Mouse (Mus musculus) gastrocnemius, adult 2 months (tissue): Measurements from ENCODE around the gene Cyb561d1. TPM values are rescaled to one million over a fixed set of nuclear protein-coding genes. Genes with fewer than 3 reads are reported as not detected.
"Not testable (repeated sequence)": the region's sequence is repeated elsewhere in the genome, so short reads cannot be mapped to it uniquely, and the experiment has no call there.

Source experiments
- DNase-seq: peaks from one replicate; pipeline ENCODE4 v3.0.0; 2022
- H3K27ac ChIP-seq: fragments of 200-600 bp; 2 replicates; pipeline ENCODE4 v1.8.1; 2022; ENCODE audit warnings: mild to moderate bottlenecking
- H3K4me3 ChIP-seq: fragments of 200-600 bp; 2 replicates; pipeline ENCODE4 v1.8.1; 2022; ENCODE audit warnings: mild to moderate bottlenecking, moderate library complexity
- CTCF ChIP-seq: fragments of 200-600 bp; IDR thresholded peaks from 2 replicates; pipeline ENCODE4 v1.8.1; 2022; ENCODE audit warnings: antibody characterized with exemption, mild to moderate bottlenecking, moderate library complexity
- intact Hi-C: fragments of 180-260 bp; cut with DNase I; formaldehyde crosslinking; loops from one replicate; pipeline ENCODE4 v1.15.1; 2025
- long read RNA-seq, 2 experiments: library from polyadenylated mRNA; stranded (forward); transcript quantifications; one replicate each; pipeline ENCODE4 v2.0.0; 2021
- total RNA-seq, 2 experiments: library from RNA; stranded (reverse); gene quantifications; 2 replicates each; pipeline ENCODE4 v1.2.3; 2021

Cyb561d1 gene
- total RNA-seq: 1 to 10 TPM; 2.8 to 3.8 TPM
- long read RNA-seq, experiment 1, full-length matches to known transcripts: 3 of 4 reads
- long read RNA-seq, experiment 1, partial matches to known transcripts: 0 of 4 reads
- long read RNA-seq, experiment 1, other reads (novel, unspliced or antisense): 1 of 4 reads
- long read RNA-seq, experiment 2, partial matches to known transcripts: 0 of 4 reads
- long read RNA-seq, experiment 2, other reads (novel, unspliced or antisense): 3 of 4 reads

- DNase-seq: peak; percentile 96
- TF ChIP-seq CTCF: peak; percentile 83
- Histone ChIP-seq H3K27ac (peak within 1 kb of the TSS; percentile 89), H3K4me3 (peak within 1 kb of the TSS; percentile 89)
- intact Hi-C loops: no loop called here
These were observed at the start of gene Cyb561d1 for GRCm38 (mm10) chr3:108200329-108201323. Gene Cyb561d1 (minus strand): TSS chr3:108201212.

DNA sequence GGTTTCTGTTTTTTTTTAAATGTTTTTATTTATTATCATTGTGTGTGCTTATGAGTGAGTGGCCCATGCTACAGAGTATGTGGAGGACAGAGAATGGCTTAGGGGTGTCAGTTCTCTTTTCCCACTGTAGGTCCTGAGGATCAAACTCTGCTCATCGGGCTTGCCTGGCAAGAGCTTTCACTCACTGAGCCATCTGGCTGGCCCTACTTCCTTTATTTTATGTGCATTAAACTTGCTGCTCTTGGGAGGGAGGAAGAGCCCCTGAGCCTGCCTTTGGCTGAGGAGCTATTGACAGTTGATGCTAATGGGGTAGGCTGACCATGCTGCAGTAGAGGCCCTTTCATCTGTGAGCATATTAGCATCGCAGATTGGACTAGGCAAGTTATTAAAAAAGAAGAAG, 45.8 kb upstream of the Cyb561d1 start:
- no peak for TF ChIP-seq CTCF
- intact Hi-C loops: no loop called here
- no peak for DNase-seq
- no peak overlapping the region for H3K4me3 ChIP-seq
- H3K27ac ChIP-seq: no peak overlapping the region

DNA sequence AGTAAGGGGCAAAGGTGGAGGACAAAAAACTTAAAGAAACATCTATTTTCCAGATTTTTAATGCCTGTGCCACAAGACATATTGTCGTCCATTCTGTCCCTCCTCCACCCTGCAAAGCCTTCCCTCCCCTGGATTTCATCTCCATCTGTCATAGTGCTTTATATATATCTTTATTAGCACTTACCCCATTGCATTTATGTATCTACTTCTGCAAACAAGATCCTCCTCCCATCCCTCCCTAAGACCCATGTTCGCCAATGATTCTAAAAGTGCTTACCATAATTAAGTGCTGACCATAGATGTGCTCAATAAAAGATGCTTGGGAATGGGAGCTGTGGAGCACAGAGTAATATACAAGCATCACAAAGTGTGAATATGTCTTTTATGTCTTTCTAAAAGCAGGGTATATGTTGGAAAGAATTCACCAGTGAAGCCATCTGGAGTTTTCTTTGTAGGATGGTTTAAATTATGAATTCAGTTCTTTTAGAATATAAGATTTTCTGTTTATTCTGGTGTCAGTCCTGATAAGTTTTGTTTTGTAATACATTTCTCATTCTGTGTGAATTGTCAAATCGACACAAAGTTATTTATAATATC, 40.3 kb upstream of the Cyb561d1 start:
- no peak for DNase-seq
- Histone ChIP-seq H3K27ac (no peak overlapping the region), H3K4me3 (no peak overlapping the region)
- TF ChIP-seq CTCF: no peak
- intact Hi-C loops: no loop called here

DNA sequence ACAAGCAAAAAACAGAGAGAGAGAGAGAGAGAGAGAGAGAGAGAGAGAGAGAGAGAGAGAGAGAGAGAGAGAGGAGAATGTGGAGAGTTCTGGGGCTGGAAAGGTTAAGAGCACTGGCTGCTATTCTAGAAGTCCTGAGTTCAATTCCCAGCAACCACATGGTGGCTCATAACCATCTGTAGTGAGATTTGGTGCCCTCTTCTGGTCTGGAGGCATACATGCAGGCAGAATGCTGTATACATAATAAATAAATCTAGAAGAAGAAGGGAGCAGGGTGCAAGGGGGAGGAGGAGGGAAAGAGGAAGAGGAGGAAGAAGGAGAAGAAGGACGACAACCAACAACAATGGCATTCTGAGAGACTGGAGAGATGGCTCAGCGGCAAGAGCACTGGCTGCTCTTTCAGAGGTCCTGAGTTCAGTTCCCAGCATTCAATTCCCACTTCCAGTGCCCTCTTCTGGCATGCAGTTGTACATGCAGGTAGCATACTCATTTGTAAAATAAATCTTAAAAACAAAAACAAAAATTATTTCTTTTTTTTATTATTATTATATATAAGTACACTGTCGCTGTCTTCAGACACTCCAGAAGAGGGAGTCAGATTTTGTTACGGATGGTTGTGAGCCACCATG, 36.6 kb upstream of the Cyb561d1 start:
- H3K27ac ChIP-seq, H3K4me3 ChIP-seq, DNase-seq, intact Hi-C loops: not testable (repeated sequence)
- TF ChIP-seq CTCF: peak; percentile 19; the same call in 1 of the 2 replicates

- intact Hi-C loops: no loop called here
- no peak for TF ChIP-seq CTCF
- Histone ChIP-seq H3K27ac (peak overlapping the region; percentile 87), H3K4me3 (peak overlapping the region; percentile 19; the same call in 1 of the 2 replicates)
- DNase-seq: no peak
These were observed 30.6 kb upstream of the Cyb561d1 start for GRCm38 (mm10) chr3:108231646-108232045.

DNA sequence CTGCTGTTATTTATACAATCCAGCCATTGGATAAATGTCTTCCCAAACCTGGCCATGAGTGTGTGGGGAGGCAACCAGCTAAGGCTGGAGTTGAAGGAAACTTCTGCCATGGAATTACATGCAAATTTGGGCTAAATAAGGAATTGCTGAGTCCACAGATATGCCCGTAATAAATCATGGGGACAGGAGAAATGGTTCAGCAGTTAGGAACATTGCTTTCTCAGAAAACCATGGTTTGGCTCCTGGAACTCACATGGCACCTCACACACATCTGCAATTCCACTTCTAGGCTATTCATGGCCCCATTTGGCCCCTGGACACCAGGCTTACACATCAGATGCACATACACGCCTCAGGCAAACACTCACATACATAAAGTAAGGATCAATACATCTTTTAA, 26.5 kb upstream of the Cyb561d1 start:
- no peak for DNase-seq

DNA sequence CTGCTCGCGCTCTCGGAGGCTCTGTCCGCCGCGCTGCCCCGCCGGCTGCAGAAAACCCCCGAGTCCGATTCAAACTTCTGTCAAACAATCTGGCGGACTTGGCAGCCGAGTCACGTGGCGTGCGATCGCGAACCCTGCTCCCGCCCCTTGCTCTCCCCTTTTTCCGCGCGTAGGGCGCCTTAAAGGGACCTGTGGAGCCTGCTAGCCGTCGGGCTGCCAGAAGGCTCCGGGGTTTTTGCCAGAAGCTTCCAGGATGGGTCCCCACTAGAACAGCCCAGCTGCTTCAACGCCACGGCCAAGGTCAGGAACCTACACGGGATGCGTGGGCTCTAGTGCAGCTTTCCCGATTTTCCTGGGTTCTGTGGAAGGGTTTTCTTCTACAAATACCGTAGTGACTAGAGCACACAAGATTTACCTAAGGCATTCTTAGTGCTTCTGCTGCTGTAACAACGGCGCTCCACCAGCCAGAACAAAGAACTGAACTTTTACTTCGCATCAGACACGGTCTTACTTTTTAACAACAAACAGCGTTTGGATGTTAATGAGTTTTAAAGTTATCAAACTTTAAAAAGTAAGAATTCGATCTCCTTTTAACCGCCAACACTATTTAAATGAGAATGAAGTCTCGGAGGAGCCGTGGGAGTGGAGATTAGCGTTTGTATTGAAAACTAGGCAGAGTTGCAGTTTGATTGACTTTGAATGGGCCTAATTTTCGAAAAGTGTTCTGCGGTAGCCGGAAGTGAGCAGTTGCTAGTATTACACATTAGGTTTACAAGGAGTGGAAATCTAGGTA, 25.7 kb upstream of the Cyb561d1 start, which contains the start of gene Sypl2:
TSS of gene Sypl2 (minus strand) at position 91 of the 793 bp plus-strand sequence.
- Histone ChIP-seq H3K27ac (peak within 1 kb of the TSS; percentile 99), H3K4me3 (peak within 1 kb of the TSS; percentile 85)
- no peak for TF ChIP-seq CTCF
- peak; percentile 93 for DNase-seq
- intact Hi-C loops: no loop called here

More for the DNA sequence above, 26.5 kb upstream of the Cyb561d1 start:
- intact Hi-C loops: no loop called here
- Histone ChIP-seq H3K27ac (peak overlapping the region; percentile 99), H3K4me3 (peak overlapping the region; percentile 85)
- TF ChIP-seq CTCF: no peak

DNA sequence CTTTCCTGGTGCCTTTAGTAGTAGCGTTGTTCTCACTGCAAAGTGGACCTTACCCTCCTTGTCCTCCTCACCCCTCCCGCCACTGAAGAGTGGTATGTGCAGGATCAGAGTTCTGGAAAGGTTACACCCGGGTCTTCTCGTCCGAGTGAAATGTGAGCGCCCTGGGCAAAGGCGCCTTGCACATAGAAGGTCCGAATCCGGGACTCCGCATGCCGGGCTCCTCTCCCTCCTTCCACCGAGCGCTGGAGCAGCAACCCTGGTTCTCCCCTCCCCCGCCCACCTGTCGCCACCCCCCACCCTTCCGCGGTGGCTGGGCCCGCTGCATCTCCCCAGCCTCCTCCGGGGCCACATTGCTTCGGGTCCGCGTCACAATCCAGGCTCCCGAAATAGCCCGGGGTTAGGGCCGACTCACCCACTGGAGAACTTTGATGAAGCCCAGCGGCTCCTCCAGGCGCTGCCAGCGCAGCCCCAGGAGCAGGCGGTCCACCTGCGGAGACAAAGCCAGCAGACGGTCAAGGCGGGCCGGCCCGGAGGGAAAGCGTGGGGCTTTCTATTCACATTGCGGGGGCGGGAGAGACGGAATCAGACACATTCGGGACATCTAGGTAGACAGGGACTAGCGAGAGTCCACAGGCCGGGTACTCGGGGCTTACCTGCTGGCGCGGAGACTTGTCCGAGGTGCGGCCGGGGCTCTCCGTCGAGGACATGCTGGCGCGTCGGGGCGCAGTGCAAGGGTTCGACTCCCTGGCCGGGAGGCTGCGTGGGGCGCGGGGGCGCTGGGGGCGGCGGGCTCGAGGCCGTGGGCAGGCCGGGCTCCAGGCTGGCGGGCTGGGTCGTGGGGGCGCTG, 24.9 kb upstream of the Cyb561d1 start:
- TF ChIP-seq CTCF: no peak
- DNase-seq: peak; percentile 92
- intact Hi-C loops: no loop called here
- H3K27ac ChIP-seq: peak overlapping the region; percentile 99
- H3K4me3 ChIP-seq: peak overlapping the region; percentile 85

- Histone ChIP-seq H3K27ac (peak overlapping the region; percentile 99), H3K4me3 (peak overlapping the region; percentile 85)
- DNase-seq: peak; percentile 86
- intact Hi-C loops: no loop called here
- no peak for TF ChIP-seq CTCF
These were observed 19.6 kb upstream of the Cyb561d1 start for GRCm38 (mm10) chr3:108220661-108221060.

DNA sequence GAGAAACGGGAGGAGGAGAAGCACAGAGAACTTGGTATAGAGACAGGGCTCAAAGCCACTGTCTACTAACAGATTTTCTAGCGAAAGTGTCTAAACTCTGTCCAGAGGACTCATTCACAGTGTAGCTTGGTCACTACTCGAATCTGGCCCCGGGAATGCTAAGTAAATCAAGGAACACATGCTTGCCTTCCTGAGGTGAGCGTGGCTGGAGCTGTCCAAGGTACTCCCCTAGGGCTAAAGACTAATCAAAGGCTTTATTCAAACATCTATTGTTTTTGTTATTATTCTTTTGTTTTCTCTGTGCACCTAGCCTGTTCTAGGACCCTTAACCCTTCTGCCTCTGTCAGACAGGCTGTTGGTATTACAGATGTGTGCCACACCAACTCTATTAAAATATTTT, 13.7 kb upstream of the Cyb561d1 start:
- intact Hi-C loops: no loop called here
- TF ChIP-seq CTCF: no peak
- peak overlapping the region; percentile 8; the same call in 1 of the 2 replicates for H3K27ac ChIP-seq
- DNase-seq: no peak
- H3K4me3 ChIP-seq: no peak overlapping the region

DNA sequence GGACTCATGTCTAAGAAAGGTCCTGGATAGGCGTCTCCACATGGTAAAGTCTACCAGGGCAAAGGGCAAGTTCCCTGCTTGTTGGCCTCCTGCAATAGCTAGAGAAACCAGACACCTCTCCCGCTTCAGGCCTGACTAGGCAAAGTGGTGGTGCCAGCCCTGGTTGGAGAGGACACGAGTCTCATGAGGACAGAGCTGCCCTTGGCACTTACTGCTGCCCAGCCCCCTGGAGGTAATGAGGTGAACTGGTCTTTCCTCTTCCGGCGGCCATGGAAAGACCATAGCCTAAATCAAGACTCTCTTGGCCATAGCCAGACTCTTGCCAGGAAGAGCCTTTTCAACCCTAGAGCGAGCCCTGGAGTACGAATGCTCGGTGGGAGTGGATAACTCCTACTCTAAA, 11.4 kb upstream of the Cyb561d1 start:
- Histone ChIP-seq H3K4me3 (no peak overlapping the region), H3K27ac (peak overlapping the region; percentile 97)
- DNase-seq: peak; percentile 93
- TF ChIP-seq CTCF: peak; percentile 68
- intact Hi-C loops: no loop called here
